Mouse (Mus musculus): ENCODE results near the gene Dnase1l1.

- TF ChIP-seq CTCF (IDR thresholded peaks at IDR 0.05) (no peak), EP300 (IDR thresholded peaks at IDR 0.05) (no peak)
Observed at GRCm38 (mm10) chrX:74245687-74246086, 36.5 kb downstream of the Dnase1l1 start.
